Mouse (Mus musculus) heart, embryonic 10.5 days (tissue): ENCODE data around the gene Slc16a11. TPM values are rescaled to one million over a fixed set of nuclear protein-coding genes. Genes with fewer than 3 reads are reported as not detected.

Experiments used
- DNase-seq: peaks from one replicate; pipeline ENCODE4 v3.0.0-alpha.2; 2017; ENCODE audit warnings: low spot score
- H3K27ac ChIP-seq: fragments of 300-500 bp; sonication (generic); 2 replicates; pipeline ENCODE4 v1.5.1; 2016; ENCODE audit warnings: mild to moderate bottlenecking
- H3K27me3 ChIP-seq: fragments of 300-500 bp; sonication (generic); 2 replicates; pipeline ENCODE4 v1.6.1; 2016; ENCODE audit warnings: mild to moderate bottlenecking; ENCODE audit not compliant: poor library complexity, insufficient read depth, severe bottlenecking
- H3K36me3 ChIP-seq: fragments of 300-500 bp; sonication (generic); 2 replicates; pipeline ENCODE4 v1.6.1; 2016; ENCODE audit warnings: mild to moderate bottlenecking, moderate library complexity
- H3K4me1 ChIP-seq: fragments of 300-500 bp; sonication (generic); 2 replicates; pipeline ENCODE4 v1.6.1; 2016; ENCODE audit warnings: mild to moderate bottlenecking
- H3K4me3 ChIP-seq: fragments of 300-500 bp; sonication (generic); 2 replicates; pipeline ENCODE4 v1.5.1; 2016; ENCODE audit warnings: mild to moderate bottlenecking, moderate library complexity
- H3K9me3 ChIP-seq: fragments of 300-500 bp; sonication (generic); 2 replicates; pipeline ENCODE4 v1.6.1; 2016; ENCODE audit warnings: mild to moderate bottlenecking, moderate library complexity
- WGBS: fragments of 180-500 bp; shearing (Covaris S2); methylation state at CpG from one replicate; pipeline ENCODE4 v1.1.7; 2016; 5-methylcytosine and 5-hydroxymethylcytosine counted together
- polyA plus RNA-seq: library from polyadenylated mRNA; unstranded; fragments of >200 nt; fragmentation: Nextera tagmentation; extraction: Ambion mirVana; gene quantifications from 2 replicates; pipeline ENCODE4 v1.2.1, GENCODE M21; 2016

The Slc16a11 gene
- polyA plus RNA-seq, 1 experiment from 2014 or later = 2.4 TPM

DNA sequence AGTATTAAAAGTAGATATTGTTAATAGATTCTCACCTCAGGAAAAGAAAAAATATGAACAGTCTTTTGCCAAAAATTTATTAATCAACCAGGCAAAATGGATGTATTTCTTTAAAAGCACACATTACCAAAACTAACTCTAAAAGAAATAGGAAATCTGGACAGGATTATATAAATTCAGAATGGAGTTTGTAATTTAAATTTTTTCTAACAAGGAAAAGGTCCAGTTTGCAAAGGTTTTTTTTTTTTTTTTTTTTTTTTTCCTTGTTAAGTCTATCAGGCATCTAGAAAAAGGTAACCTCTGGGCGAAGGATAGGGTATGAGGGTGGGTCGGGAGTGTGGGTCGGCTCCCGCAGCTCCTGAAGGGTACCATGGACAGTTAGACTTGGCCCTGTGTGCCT, 32.1 kb upstream of the Slc16a11 start:
- no peaks in the 10 kb centered on the region; the same call in 1 of the 2 replicates for H3K27me3 ChIP-seq
- no peak for DNase-seq
- H3K4me3 ChIP-seq = no peak overlapping the region
- H3K27ac ChIP-seq = no peak overlapping the region
- H3K9me3 ChIP-seq = no peaks in the 10 kb centered on the region
- H3K4me1 ChIP-seq = no peaks in the 10 kb centered on the region
- no peaks in the 10 kb centered on the region for H3K36me3 ChIP-seq
- 86% methylated on average over 4 of the region's 4 CpGs for WGBS

DNA sequence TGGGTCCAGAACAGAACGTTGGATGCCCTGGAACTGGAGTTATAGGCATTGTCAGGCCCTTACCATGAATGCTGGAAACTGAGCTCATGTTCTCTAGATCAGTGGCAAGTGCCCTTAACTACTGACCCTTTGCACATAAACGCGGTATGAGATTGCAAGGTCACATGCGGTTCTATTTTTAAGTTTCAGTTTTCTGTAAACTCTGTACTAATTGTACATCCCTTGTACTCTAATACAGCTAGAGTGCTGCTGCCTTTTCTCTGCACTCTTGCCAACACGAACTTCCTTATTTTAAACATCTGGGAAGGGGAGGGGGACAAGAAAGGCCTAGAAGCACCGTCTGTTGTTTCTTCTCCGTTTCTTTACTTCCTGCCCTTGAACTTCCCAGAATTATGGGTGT, 27.4 kb upstream of the Slc16a11 start:
- no peak for DNase-seq
- Histone ChIP-seq H3K4me3 (no peak overlapping the region), H3K4me1 (no peaks in the 10 kb centered on the region), H3K27me3 (no peaks in the 10 kb centered on the region), H3K27ac (no peak overlapping the region), H3K36me3 (no peaks in the 10 kb centered on the region), H3K9me3 (no peaks in the 10 kb centered on the region)
- 76% methylated on average over 7 of the region's 7 CpGs for WGBS

GRCm38 (mm10) chr11:70189319-70190134, 23.0 kb upstream of the Slc16a11 start:
- WGBS = 88% methylated on average over 28 of the region's 28 CpGs
- no peak for DNase-seq
- Histone ChIP-seq H3K4me3 (no peak overlapping the region), H3K36me3 (no peaks in the 10 kb centered on the region), H3K9me3 (no peaks in the 10 kb centered on the region), H3K27ac (no peak overlapping the region), H3K4me1 (no peaks in the 10 kb centered on the region), H3K27me3 (no peaks in the 10 kb centered on the region)

DNA sequence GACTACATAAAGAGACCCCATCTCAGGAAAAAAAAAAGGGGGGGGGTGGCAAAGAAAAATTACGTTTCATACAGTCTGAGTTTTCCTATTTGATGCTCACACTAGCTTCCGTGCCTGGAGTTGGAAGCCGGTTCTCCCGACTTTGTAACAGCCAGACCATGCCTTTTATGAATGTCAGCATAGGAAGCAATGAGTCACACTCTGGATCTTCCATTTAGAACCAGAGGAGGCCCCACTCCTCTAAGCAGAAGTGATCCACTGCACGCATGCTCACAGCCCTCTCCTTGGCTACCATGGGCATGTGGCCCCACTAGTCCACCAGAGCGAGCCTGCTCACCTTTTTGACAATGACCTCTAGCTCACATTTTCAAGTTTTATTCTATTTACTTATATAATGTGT, 21.4 kb upstream of the Slc16a11 start:
- Histone ChIP-seq H3K27me3 (no peaks in the 10 kb centered on the region), H3K4me3 (no peak overlapping the region), H3K4me1 (no peaks in the 10 kb centered on the region), H3K27ac (no peak overlapping the region), H3K36me3 (no peaks in the 10 kb centered on the region), H3K9me3 (no peaks in the 10 kb centered on the region)
- DNase-seq = no peak
- WGBS = 81% methylated on average over 6 of the region's 6 CpGs

- Histone ChIP-seq H3K27ac (no peak overlapping the region), H3K27me3 (no peaks in the 10 kb centered on the region), H3K4me1 (no peaks in the 10 kb centered on the region), H3K36me3 (no peaks in the 10 kb centered on the region), H3K9me3 (no peaks in the 10 kb centered on the region), H3K4me3 (no peak overlapping the region)
- no peak for DNase-seq
- WGBS = 78% methylated on average over 4 of the region's 4 CpGs
These were observed 20.4 kb upstream of the Slc16a11 start for GRCm38 (mm10) chr11:70192157-70192556.

GRCm38 (mm10) chr11:70193354-70194285, 18.9 kb upstream of the Slc16a11 start:
- Histone ChIP-seq H3K27ac (no peak overlapping the region), H3K4me1 (no peaks in the 10 kb centered on the region), H3K36me3 (no peaks in the 10 kb centered on the region), H3K27me3 (no peaks in the 10 kb centered on the region), H3K4me3 (no peak overlapping the region), H3K9me3 (no peaks in the 10 kb centered on the region)
- WGBS = 53% methylated on average over 11 of the region's 11 CpGs
- no peak for DNase-seq

DNA sequence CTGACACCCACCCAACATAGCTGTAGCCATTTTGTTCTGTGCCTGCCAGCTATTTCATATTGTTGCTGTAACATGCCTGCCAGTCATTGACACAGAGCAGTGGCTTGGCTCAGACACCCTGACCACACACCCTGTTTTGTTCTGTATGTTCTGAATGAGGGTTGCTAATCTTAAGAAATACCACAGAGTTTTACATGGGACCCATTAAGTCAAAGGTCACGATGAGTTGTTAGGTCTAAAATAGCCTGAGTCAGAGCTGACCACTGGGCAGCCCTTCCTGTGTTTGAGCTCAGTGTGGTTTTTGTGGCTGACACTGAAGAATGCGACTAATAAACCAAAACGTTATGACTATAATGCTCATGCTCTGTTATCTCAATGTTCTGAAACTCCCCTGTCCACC, 14.2 kb upstream of the Slc16a11 start:
- Histone ChIP-seq H3K27me3 (peaks cover 13% of the 10 kb centered on the region; the same call in 1 of the 2 replicates), H3K4me1 (0 out of 2 replicates have a peak, but pooled peaks cover 3% of the 10 kb centered on the region), H3K4me3 (no peak overlapping the region), H3K9me3 (no peaks in the 10 kb centered on the region), H3K36me3 (no peaks in the 10 kb centered on the region), H3K27ac (no peak overlapping the region)
- no peak for DNase-seq
- whole genome bisulfite sequencing = 86% methylated on average over 3 of the region's 3 CpGs

DNA sequence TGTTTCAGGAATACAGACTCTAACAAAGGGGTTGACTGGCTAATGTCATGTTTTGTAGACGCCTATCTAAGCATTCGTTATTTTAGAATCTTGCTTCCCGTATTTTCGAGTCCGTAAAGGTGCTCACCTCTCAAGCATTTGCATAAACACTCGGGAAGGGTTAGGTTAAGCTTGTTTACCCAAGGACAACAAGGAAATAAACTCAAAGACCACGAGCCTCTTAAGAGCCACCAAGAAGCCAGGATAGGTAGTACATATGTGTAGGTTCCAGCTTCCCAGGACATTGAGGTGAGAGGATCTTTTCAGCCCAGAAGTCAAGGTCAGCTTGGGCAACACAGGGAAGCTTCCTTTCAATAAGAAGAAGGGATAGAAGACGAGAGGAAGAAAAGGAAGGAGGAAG, 13.4 kb upstream of the Slc16a11 start:
- DNase-seq = no peak

GRCm38 (mm10) chr11:70200036-70200608, 12.4 kb upstream of the Slc16a11 start:
- Histone ChIP-seq H3K36me3 (no peaks in the 10 kb centered on the region), H3K27me3 (peaks cover 23% of the 10 kb centered on the region; the same call in 1 of the 2 replicates), H3K4me3 (no peak overlapping the region), H3K4me1 (0 out of 2 replicates have a peak, but pooled peaks cover 3% of the 10 kb centered on the region), H3K9me3 (no peaks in the 10 kb centered on the region), H3K27ac (no peak overlapping the region)
- 86% methylated on average over 5 of the region's 5 CpGs for WGBS
- no peak for DNase-seq

More for the DNA sequence above, 13.4 kb upstream of the Slc16a11 start:
- peaks cover 15% of the 10 kb centered on the region; the same call in 1 of the 2 replicates for H3K27me3 ChIP-seq
- no peak overlapping the region for H3K4me3 ChIP-seq
- H3K36me3 ChIP-seq = no peaks in the 10 kb centered on the region
- no peak overlapping the region for H3K27ac ChIP-seq
- H3K9me3 ChIP-seq = no peaks in the 10 kb centered on the region
- WGBS = 78% methylated on average over 8 of the region's 8 CpGs
- H3K4me1 ChIP-seq = 0 out of 2 replicates have a peak, but pooled peaks cover 3% of the 10 kb centered on the region

DNA sequence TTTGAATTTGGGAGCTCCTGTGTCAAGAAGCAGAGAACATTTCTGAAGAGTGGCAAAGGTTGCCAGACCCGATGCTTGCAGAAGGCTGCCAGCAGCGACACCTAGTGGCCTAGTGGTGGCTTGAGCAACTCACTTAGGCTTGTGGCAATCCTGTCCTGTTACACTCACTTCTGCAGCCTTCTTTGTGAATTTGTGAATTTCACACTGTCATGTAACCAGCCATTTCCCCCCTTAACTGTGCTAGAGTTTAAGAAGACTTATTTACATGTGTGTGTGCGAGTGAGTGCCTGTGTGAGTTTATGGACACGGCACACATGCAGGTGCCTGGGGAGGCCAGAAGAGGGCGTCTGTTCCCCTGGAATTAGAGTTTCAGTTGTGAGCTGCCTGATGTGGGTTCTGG, 10.9 kb upstream of the Slc16a11 start:
- 0 out of 2 replicates have a peak, but pooled peaks cover 3% of the 10 kb centered on the region for H3K4me1 ChIP-seq
- H3K9me3 ChIP-seq = no peaks in the 10 kb centered on the region
- peak; percentile 90 for DNase-seq
- H3K4me3 ChIP-seq = no peak overlapping the region
- 41% methylated on average over 5 of the region's 5 CpGs for WGBS
- H3K27me3 ChIP-seq = peaks cover 35% of the 10 kb centered on the region; the same call in 1 of the 2 replicates
- no peak overlapping the region for H3K27ac ChIP-seq
- H3K36me3 ChIP-seq = no peaks in the 10 kb centered on the region

DNA sequence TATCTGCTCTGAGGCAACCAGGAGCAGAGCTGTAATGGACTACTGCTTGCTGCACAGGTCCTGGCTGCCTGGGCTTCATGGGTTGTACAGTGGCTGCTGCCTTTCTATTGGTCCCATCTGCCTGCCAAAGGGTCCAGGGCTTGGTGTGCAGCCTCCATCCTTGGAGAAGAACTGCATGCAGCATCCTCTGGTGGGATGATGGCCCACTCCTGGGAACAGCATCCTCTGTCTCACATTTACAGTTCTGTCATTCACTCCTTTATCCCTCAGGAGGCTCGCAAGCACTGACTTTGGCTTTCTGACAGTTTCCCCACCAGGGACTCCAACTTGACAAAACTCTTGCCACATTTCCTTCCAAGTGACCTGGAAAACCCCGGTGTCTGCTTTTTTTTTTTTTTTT, 5.8 kb upstream of the Slc16a11 start:
- Histone ChIP-seq H3K4me3 (no peak overlapping the region), H3K9me3 (no peaks in the 10 kb centered on the region), H3K4me1 (no peaks in the 10 kb centered on the region), H3K36me3 (no peaks in the 10 kb centered on the region), H3K27me3 (peaks cover 43% of the 10 kb centered on the region; the same call in 1 of the 2 replicates), H3K27ac (no peak overlapping the region)
- DNase-seq = no peak
- WGBS = 75% methylated on average over 2 of the region's 2 CpGs

GRCm38 (mm10) chr11:70207283-70207682, 5.3 kb upstream of the Slc16a11 start:
- 70% methylated on average over 7 of the region's 7 CpGs for WGBS

More at GRCm38 (mm10) chr11:70207283-70207682, 5.3 kb upstream of the Slc16a11 start:
- Histone ChIP-seq H3K9me3 (no peaks in the 10 kb centered on the region), H3K4me3 (no peak overlapping the region), H3K36me3 (no peaks in the 10 kb centered on the region), H3K27me3 (peaks cover 47% of the 10 kb centered on the region), H3K4me1 (no peaks in the 10 kb centered on the region), H3K27ac (no peak overlapping the region)
- DNase-seq = no peak
